Mouse (Mus musculus): ENCODE data around the gene P2ry14.

DNA sequence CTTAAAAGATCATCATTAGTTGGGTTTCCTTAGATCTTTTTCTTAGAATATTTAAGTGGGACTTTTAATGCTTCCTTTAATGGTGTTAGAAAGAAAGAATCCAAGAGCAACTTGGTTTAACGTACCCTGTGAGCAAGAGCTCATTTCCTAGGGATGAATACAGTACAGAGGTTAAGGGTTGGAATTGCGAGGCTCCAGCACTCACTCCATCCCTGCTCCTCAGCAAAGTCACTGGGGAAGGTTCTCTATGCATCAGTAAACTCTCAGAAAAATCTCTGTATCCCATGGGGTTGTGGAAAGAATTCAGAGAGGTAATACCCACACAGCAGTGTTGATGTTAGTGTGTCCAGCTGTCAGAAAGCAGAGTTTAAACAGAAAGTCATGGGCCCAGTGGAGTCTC is 13.3 kb downstream of the P2ry14 start:
- TF ChIP-seq CTCF (IDR thresholded peaks at IDR 0.05; ENCODE audit: insufficient read depth, low read length) (no peak), POLR2A (IDR thresholded peaks at IDR 0.05; ENCODE audit: borderline replicate concordance, extremely low read depth, low read depth, low read length) (no peak)

Data from lung, adult 2 months (tissue).